Mouse (Mus musculus): Measurements from ENCODE around the gene Hsd17b11.

GRCm38 (mm10) chr5:104043704-104044103, 22.0 kb upstream of the Hsd17b11 start:
- TF ChIP-seq MAFK (IDR thresholded peaks at IDR 0.05; ENCODE audit: insufficient read depth, low read depth, low read length) (no peak), CHD2 (IDR thresholded peaks at IDR 0.05; ENCODE audit: low read depth, low read length) (no peak)

Measured in ES-E14 (cell line).